Mouse (Mus musculus) thymus, adult 2 months (tissue): ENCODE results near the gene Ttc7b.

Experiments
- CTCF ChIP-seq: fragments of 200-500 bp; IDR thresholded peaks from 2 replicates; pipeline ENCODE4 v1.5.1; 2012; ENCODE audit warnings: mild to moderate bottlenecking, control low read depth, low read length, moderate library complexity, borderline replicate concordance; ENCODE audit not compliant: control insufficient read depth, poor library complexity, insufficient read depth; ENCODE audit errors: extremely low read depth
- POLR2A ChIP-seq: fragments of 200-500 bp; IDR thresholded peaks from 2 replicates; pipeline ENCODE4 v1.6.1; 2012; ENCODE audit warnings: mild to moderate bottlenecking, low read length, control low read depth, moderate library complexity; ENCODE audit not compliant: control insufficient read depth, poor library complexity, insufficient read depth; ENCODE audit errors: extremely low read depth

- TF ChIP-seq CTCF: no peak
- TF ChIP-seq POLR2A: no peak
These were observed 184.4 kb downstream of the Ttc7b start for GRCm38 (mm10) chr12:100336241-100336640.
